In the genomic region with DNA sequence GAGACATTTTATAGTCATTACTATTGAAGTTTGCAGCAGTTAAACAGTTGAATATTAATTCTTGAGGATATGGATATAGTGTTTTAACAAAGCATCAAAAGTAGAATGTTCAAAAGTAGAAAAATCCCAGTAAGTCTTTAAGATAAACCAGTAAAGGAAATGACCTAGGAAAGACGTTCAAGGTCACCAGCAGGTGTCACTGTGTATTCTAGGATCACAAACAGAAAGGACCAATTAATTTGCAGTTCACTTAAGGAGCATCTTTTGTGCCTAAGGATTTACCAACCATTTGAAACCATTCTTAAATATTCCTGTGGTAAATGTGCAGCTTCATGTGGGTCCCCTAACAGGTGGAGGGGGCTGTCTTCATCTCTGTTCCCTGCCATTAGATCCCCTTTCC, we compare ENCODE assay signal across 10 mouse cellular contexts. TPM values are rescaled to one million over a fixed set of nuclear protein-coding genes. Genes with fewer than 3 reads are reported as not detected.
A peak's percentile ranks its signal among the peaks of the same experiment; 100 is the strongest.
DNase-seq lines count a peak whose midpoint lies in the region; ATAC-seq lines count a peak whose summit lies in the region.
"Had no signal": no experiment of that assay in that cellular context is flagged by ENCODE, and none has a peak within 500 bp of the region (broad histone marks: within the 10 kb centered on the region; RNA-seq: fewer than 3 reads in every experiment).

No protein-coding gene starts in this region.

- H3K4me1 ChIP-seq in heart, embryonic 14.5 days (ENCODE audit: control insufficient read depth in 2 of 2, insufficient read depth in 2 of 2, low read length in 2 of 2): peaks cover 2 to 9% of the 10 kb centered on the region in 2 experiments; a peak in 3 of 4 replicates
- peaks cover 2% of the 10 kb centered on the region; the same call in 1 of the 2 replicates for H3K4me1 ChIP-seq in midbrain, embryonic 11.5 days (ENCODE audit: control insufficient read depth, insufficient read depth, low read length)
- peaks cover 8% of the 10 kb centered on the region for H3K4me1 ChIP-seq in midbrain, embryonic 15.5 days

- DNase-seq in heart, postnatal 25 days (ENCODE audit: low spot score): no peak
- DNase-seq in midbrain, embryonic 11.5 days (ENCODE audit: low spot score, missing footprints): peak; percentile 79
- peak; percentile 69 for DNase-seq in R1 (ENCODE audit: low read depth, low spot score)
- peak; percentile 16 to 37 for DNase-seq in kidney, postnatal 36 days
- DNase-seq in layer of hippocampus, adult 9-10 months (ENCODE audit: low spot score): no peak
- DNase-seq in cerebellum, postnatal 4 days (ENCODE audit: low spot score in 2 of 2): no peak
- DNase-seq: cerebellum, postnatal 25 days had no signal

- H3K36me3 ChIP-seq in heart, embryonic 14.5 days (ENCODE audit: control insufficient read depth, insufficient read depth, low read length): peaks cover 61% of the 10 kb centered on the region
- no peaks in the 10 kb centered on the region for H3K36me3 ChIP-seq in midbrain, embryonic 11.5 days (ENCODE audit: control insufficient read depth, insufficient read depth, low read length)
- no peaks in the 10 kb centered on the region for H3K36me3 ChIP-seq in midbrain, embryonic 15.5 days (replicated peaks)
- H3K36me3 ChIP-seq: limb, embryonic 15.5 days had no signal

- H3K9me3 ChIP-seq in heart, embryonic 14.5 days (ENCODE audit: control insufficient read depth, low read length): no peaks in the 10 kb centered on the region
- no peaks in the 10 kb centered on the region for H3K9me3 ChIP-seq in midbrain, embryonic 11.5 days (ENCODE audit: control insufficient read depth, low read length)
- no peaks in the 10 kb centered on the region for H3K9me3 ChIP-seq in midbrain, embryonic 15.5 days
- H3K9me3 ChIP-seq: limb, embryonic 15.5 days had no signal

- H3K27me3 ChIP-seq in heart, embryonic 14.5 days (ENCODE audit: control insufficient read depth, insufficient read depth, low read length): no peaks in the 10 kb centered on the region
- H3K27me3 ChIP-seq in midbrain, embryonic 11.5 days (ENCODE audit: control insufficient read depth, insufficient read depth, low read length): peaks cover 10% of the 10 kb centered on the region; the same call in 1 of the 2 replicates
- H3K27me3 ChIP-seq in midbrain, embryonic 15.5 days (replicated peaks): peaks cover 9% of the 10 kb centered on the region

- 8% methylated on average over 1 of the region's 1 CpGs for WGBS in heart, embryonic 14.5 days
- 6% methylated on average over 1 of the region's 1 CpGs for WGBS in midbrain, embryonic 11.5 days
- WGBS in midbrain, embryonic 15.5 days: 6% methylated on average over 1 of the region's 1 CpGs

- peak overlapping the region; percentile 29 to 42; a peak in 3 of 4 replicates for H3K4me3 ChIP-seq in heart, embryonic 14.5 days (ENCODE audit: control insufficient read depth in 1 of 2, insufficient read depth in 1 of 2, low read depth in 1 of 2, low read length in 2 of 2)
- H3K4me3 ChIP-seq in midbrain, embryonic 11.5 days (ENCODE audit: low read depth, low read length): no peak overlapping the region
- H3K4me3 ChIP-seq in midbrain, embryonic 15.5 days: no peak overlapping the region
- H3K4me3 ChIP-seq: limb, embryonic 15.5 days had no signal

- ATAC-seq in heart, embryonic 14.5 days (ENCODE audit: insufficient number of reproducible peaks, insufficient read depth, low FRiP score, low read depth): no peak
- no peak for ATAC-seq in midbrain, embryonic 11.5 days (ENCODE audit: low FRiP score)
- ATAC-seq in midbrain, embryonic 15.5 days (replicated peaks): no peak

- H3K9ac ChIP-seq in heart, embryonic 14.5 days (ENCODE audit: low read length): peak overlapping the region; percentile 79
- H3K9ac ChIP-seq in midbrain, embryonic 11.5 days (ENCODE audit: low read length): no peak overlapping the region
- no peak overlapping the region for H3K9ac ChIP-seq in midbrain, embryonic 15.5 days
- H3K9ac ChIP-seq: limb, embryonic 15.5 days had no signal

- peak overlapping the region; percentile 64 for H3K4me2 ChIP-seq in heart, embryonic 14.5 days (ENCODE audit: low read length)
- H3K4me2 ChIP-seq in midbrain, embryonic 11.5 days: no peak overlapping the region
- H3K4me2 ChIP-seq in midbrain, embryonic 15.5 days: no peak overlapping the region
- H3K4me2 ChIP-seq: limb, embryonic 15.5 days had no signal

- intact Hi-C loops in heart, postnatal 25 days (cut with DNase I): no loop called here

- peak overlapping the region; percentile 76 for H3K27ac ChIP-seq in heart, embryonic 14.5 days (replicated peaks in 1 of 2; ENCODE audit: control insufficient read depth in 1 of 2, insufficient read depth in 1 of 2, low read depth in 2 of 2, low read length in 2 of 2)
- no peak overlapping the region for H3K27ac ChIP-seq in midbrain, embryonic 11.5 days (ENCODE audit: low read depth, low read length)
- H3K27ac ChIP-seq in midbrain, embryonic 15.5 days: no peak overlapping the region
- H3K27ac ChIP-seq: limb, embryonic 15.5 days had no signal

RNA-seq across cellular contexts. Expression of a gene that starts 4.4 kb away (rescaled TPM):
- 36.2 and 38.0 TPM in 2 replicates for polyA plus RNA-seq in heart, embryonic 14.5 days (2014; fragmentation: Nextera tagmentation; extraction: Ambion mirVana)
- 1 to 10 TPM; 5.9 to 6.4 TPM for total RNA-seq in heart, postnatal 25 days (2021)
- 2.8 and 4.0 TPM in 2 replicates for polyA plus RNA-seq in midbrain, embryonic 11.5 days (2014; fragmentation: Nextera tagmentation; extraction: Ambion mirVana)
- 3.5 and 3.7 TPM in 2 replicates for polyA plus RNA-seq in midbrain, embryonic 15.5 days (2015; fragmentation: Nextera tagmentation; extraction: Ambion mirVana)

RNA-seq across cellular contexts. Expression of a gene that starts 35.1 kb away (rescaled TPM):
- polyA plus RNA-seq in heart, embryonic 14.5 days (2014; fragmentation: Nextera tagmentation; extraction: Ambion mirVana): 8.3 and 9.4 TPM in 2 replicates
- 1 to 10 TPM; 4.2 to 5.3 TPM for total RNA-seq in heart, postnatal 25 days (2021)
- polyA plus RNA-seq in midbrain, embryonic 11.5 days (2014; fragmentation: Nextera tagmentation; extraction: Ambion mirVana): 6.4 and 7.3 TPM in 2 replicates
- 18.0 and 19.8 TPM in 2 replicates for polyA plus RNA-seq in midbrain, embryonic 15.5 days (2015; fragmentation: Nextera tagmentation; extraction: Ambion mirVana)

Comparison
In these comparisons a context has a peak if more than half of its experiments do, and no peak if none do; other contexts are left out.
1. H3K27ac ChIP-seq: peak in heart, embryonic 14.5 days (2 of 2); none in midbrain, embryonic 11.5 days (single experiment) and midbrain, embryonic 15.5 days (single experiment).
2. H3K4me3 ChIP-seq: peak in heart, embryonic 14.5 days (2 of 2); none in midbrain, embryonic 11.5 days (single experiment) and midbrain, embryonic 15.5 days (single experiment).
3. DNase-seq: peak in midbrain, embryonic 11.5 days (single experiment), R1 (single experiment) and kidney, postnatal 36 days (2 of 2); none in heart, postnatal 25 days (single experiment), layer of hippocampus, adult 9-10 months (single experiment) and cerebellum, postnatal 4 days (0 of 2).